Mouse (Mus musculus): ENCODE measurements around the gene Fibcd1. TPM values are rescaled to one million over a fixed set of nuclear protein-coding genes. Genes with fewer than 3 reads are reported as not detected.

Gene Fibcd1
- polyA plus RNA-seq, 1 experiment from 2014 or later: not detected

DNA sequence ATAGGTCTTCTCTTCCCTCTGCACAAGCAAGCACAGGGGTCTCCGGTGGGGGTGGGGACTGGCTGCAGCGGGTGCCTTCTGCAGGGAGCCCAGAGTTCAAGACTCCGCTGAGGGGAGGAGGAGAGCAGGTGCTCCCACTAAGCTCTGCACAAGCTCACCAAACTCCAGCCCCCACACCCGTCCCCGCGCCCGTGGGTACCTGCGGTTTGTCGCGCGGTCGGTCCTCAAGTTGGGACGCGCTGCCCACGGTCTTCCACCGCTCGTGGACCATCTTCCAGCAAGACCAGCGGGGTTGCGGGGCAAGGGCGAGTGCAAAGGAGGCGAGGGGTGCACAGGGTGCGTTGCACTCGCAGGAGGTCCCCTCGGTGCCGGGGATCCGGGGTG lies 301 bp downstream of the Fibcd1 start:
- ATAC-seq (replicated peaks; ENCODE audit: extremely low read depth, insufficient read depth, low FRiP score): no peak
- H3K9ac ChIP-seq (ENCODE audit: low read length): peak overlapping the region; percentile 64
- H3K9me3 ChIP-seq (replicated peaks; ENCODE audit: control insufficient read depth, low read length): no peaks in the 10 kb centered on the region
- H3K4me3 ChIP-seq (ENCODE audit: low read length): peak overlapping the region; percentile 66
- peak overlapping the region; percentile 99 for H3K4me2 ChIP-seq (ENCODE audit: low read depth, low read length)
- H3K27ac ChIP-seq (ENCODE audit: low read length): no peak overlapping the region
- no peaks in the 10 kb centered on the region for H3K36me3 ChIP-seq (ENCODE audit: control insufficient read depth, insufficient read depth)
- peaks cover 12% of the 10 kb centered on the region for H3K4me1 ChIP-seq (ENCODE audit: control insufficient read depth, insufficient read depth, low read length)
- 3% methylated on average over 25 of the region's 26 CpGs for WGBS
- peaks cover 46% of the 10 kb centered on the region for H3K27me3 ChIP-seq (ENCODE audit: control insufficient read depth, insufficient read depth, low read length)

DNA sequence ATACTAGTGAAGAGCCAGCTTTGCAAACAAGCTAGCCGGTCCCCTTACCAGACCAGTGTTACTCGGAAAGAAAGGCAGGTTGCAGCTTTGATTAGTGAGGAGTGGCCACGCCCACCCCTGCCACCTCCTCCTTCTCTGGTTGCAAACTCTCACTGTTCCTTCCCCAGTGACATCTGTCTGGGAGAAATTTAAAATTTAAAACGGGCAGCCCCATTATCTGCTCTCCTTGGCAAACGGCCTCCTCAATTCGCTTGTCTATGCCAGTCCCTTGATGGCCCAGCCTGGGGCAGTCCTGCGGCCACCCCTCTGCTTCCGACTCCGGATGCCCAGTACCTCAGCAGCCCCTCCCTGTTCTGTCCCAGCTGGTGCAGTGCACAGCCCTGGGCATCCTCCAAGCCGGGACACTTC lies 1.1 kb downstream of the Fibcd1 start:
- no peaks in the 10 kb centered on the region for H3K36me3 ChIP-seq (ENCODE audit: control insufficient read depth, insufficient read depth)
- no peak overlapping the region for H3K4me3 ChIP-seq (ENCODE audit: low read length)
- H3K27ac ChIP-seq (ENCODE audit: low read length): no peak overlapping the region
- peaks cover 12% of the 10 kb centered on the region for H3K4me1 ChIP-seq (ENCODE audit: control insufficient read depth, insufficient read depth, low read length)
- H3K9ac ChIP-seq (ENCODE audit: low read length): no peak overlapping the region
- no peak overlapping the region for H3K4me2 ChIP-seq (ENCODE audit: low read depth, low read length)
- no peaks in the 10 kb centered on the region for H3K9me3 ChIP-seq (replicated peaks; ENCODE audit: control insufficient read depth, low read length)
- ATAC-seq (replicated peaks; ENCODE audit: extremely low read depth, insufficient read depth, low FRiP score): no peak
- 5% methylated on average over 10 of the region's 10 CpGs for WGBS
- peaks cover 54% of the 10 kb centered on the region for H3K27me3 ChIP-seq (ENCODE audit: control insufficient read depth, insufficient read depth, low read length)

DNA sequence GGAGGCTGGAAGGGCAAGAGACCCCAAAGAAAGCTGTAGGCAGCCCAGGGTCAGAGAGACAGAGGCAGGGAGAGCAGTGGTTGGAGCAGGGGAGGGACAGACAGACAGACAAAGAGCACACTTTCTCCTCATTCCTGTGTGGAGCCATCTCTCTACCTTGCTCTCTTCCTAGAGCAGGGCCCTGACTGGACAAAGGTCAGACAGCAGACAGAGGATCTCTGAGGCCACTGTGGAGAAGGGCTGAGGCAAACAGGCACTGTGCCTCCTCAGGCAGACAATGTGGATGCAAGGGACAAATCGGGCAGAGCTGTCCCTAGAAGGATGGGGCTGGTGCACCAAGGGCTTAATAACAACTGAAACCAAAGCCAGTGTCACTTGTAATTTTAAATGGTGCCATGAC lies 6.9 kb downstream of the Fibcd1 start:
- Histone ChIP-seq H3K4me1 (ENCODE audit: control insufficient read depth, insufficient read depth, low read length) (no peaks in the 10 kb centered on the region), H3K9me3 (replicated peaks; ENCODE audit: control insufficient read depth, low read length) (no peaks in the 10 kb centered on the region), H3K27me3 (ENCODE audit: control insufficient read depth, insufficient read depth, low read length) (peaks cover 24% of the 10 kb centered on the region), H3K36me3 (ENCODE audit: control insufficient read depth, insufficient read depth) (no peaks in the 10 kb centered on the region), H3K9ac (ENCODE audit: low read length) (no peak overlapping the region), H3K4me2 (ENCODE audit: low read depth, low read length) (no peak overlapping the region), H3K4me3 (ENCODE audit: low read length) (no peak overlapping the region), H3K27ac (ENCODE audit: low read length) (no peak overlapping the region)
- WGBS: 75% methylated on average over 1 of the region's 1 CpGs
- ATAC-seq (replicated peaks; ENCODE audit: extremely low read depth, insufficient read depth, low FRiP score): no peak

DNA sequence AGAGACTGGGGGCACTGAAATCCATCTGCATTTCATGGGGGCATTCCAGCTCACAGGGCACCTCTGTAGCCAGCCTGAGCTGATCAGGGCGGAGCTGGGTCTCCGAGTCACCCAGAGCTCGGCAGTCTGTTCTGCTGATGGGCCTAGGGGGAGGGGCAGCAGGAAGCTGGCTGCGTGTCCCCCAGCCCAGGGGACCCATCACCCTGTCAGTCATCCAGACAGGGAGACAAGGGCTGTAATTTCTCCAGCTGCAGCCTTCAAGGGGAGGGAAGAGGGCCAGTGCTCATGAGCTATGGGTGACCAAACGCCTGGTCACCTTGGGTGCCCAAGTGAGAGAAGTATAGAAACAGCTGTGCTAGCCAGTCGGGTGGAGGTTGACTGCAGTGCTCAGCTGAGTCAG lies 8.8 kb downstream of the Fibcd1 start:
- no peak for ATAC-seq (replicated peaks; ENCODE audit: extremely low read depth, insufficient read depth, low FRiP score)
- Histone ChIP-seq H3K4me2 (ENCODE audit: low read depth, low read length) (no peak overlapping the region), H3K36me3 (ENCODE audit: control insufficient read depth, insufficient read depth) (no peaks in the 10 kb centered on the region), H3K27ac (ENCODE audit: low read length) (no peak overlapping the region), H3K9ac (ENCODE audit: low read length) (no peak overlapping the region), H3K27me3 (ENCODE audit: control insufficient read depth, insufficient read depth, low read length) (peaks cover 18% of the 10 kb centered on the region), H3K4me3 (ENCODE audit: low read length) (no peak overlapping the region), H3K9me3 (replicated peaks; ENCODE audit: control insufficient read depth, low read length) (no peaks in the 10 kb centered on the region), H3K4me1 (ENCODE audit: control insufficient read depth, insufficient read depth, low read length) (no peaks in the 10 kb centered on the region)
- WGBS: 33% methylated on average over 6 of the region's 6 CpGs

DNA sequence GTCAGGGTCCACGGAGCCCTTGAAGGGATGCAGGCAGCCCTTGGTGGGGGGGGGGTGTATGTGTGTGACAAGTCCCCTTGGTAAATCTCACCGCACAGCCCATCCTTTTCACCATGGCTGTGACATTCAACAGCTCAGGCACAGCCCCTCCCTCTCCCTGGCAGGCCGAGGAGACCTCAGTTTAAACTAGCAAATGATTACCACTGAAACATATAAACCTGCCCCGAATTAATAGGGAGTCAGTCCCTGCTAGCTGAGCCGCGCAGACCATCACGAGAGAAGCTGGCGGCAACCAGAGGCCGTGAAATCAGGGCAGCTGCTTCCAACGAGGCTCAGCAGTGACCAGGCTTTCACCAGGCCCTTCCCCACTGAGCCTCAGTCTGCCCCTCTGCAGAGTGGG lies 9.7 kb downstream of the Fibcd1 start:
- WGBS: 68% methylated on average over 10 of the region's 10 CpGs
- Histone ChIP-seq H3K4me1 (ENCODE audit: control insufficient read depth, insufficient read depth, low read length) (no peaks in the 10 kb centered on the region), H3K27ac (ENCODE audit: low read length) (no peak overlapping the region), H3K9me3 (replicated peaks; ENCODE audit: control insufficient read depth, low read length) (no peaks in the 10 kb centered on the region), H3K36me3 (ENCODE audit: control insufficient read depth, insufficient read depth) (no peaks in the 10 kb centered on the region), H3K4me3 (ENCODE audit: low read length) (no peak overlapping the region), H3K27me3 (ENCODE audit: control insufficient read depth, insufficient read depth, low read length) (peaks cover 16% of the 10 kb centered on the region), H3K9ac (ENCODE audit: low read length) (no peak overlapping the region), H3K4me2 (ENCODE audit: low read depth, low read length) (no peak overlapping the region)
- ATAC-seq (replicated peaks; ENCODE audit: extremely low read depth, insufficient read depth, low FRiP score): no peak

DNA sequence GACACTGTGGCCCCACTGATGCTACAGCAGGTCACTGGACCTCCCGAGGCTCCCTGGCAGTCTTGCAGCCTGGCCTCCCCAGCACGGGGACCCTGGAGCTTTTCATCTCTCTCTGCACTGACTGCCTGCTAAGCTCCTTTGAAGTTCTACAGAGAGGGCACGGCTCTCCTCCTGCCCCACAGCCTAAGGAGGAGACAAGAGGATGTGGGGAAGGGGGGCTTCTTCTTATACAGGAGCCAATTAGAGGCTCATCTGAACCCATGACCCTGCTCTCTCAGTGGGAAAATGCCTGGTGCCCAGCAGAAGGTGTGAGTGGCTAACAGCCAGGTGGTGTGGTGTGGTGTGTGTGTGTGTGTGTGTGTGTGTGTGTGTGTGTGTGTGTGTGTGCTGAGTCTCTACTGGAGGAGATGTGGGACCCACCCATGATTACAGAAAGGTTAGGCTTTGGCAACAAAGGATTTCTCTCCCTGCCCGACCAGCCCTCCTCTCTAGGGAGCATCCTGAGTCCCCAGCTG lies 17.4 kb downstream of the Fibcd1 start:
- Histone ChIP-seq H3K9ac (ENCODE audit: low read length) (no peak overlapping the region), H3K27me3 (ENCODE audit: control insufficient read depth, insufficient read depth, low read length) (peaks cover 8% of the 10 kb centered on the region), H3K4me1 (ENCODE audit: control insufficient read depth, insufficient read depth, low read length) (0 out of 2 replicates have a peak, but pooled peaks cover 4% of the 10 kb centered on the region), H3K4me3 (ENCODE audit: low read length) (no peak overlapping the region), H3K4me2 (ENCODE audit: low read depth, low read length) (no peak overlapping the region), H3K36me3 (ENCODE audit: control insufficient read depth, insufficient read depth) (no peaks in the 10 kb centered on the region), H3K27ac (ENCODE audit: low read length) (no peak overlapping the region), H3K9me3 (replicated peaks; ENCODE audit: control insufficient read depth, low read length) (no peaks in the 10 kb centered on the region)
- whole genome bisulfite sequencing: 22% methylated on average over 4 of the region's 4 CpGs
- ATAC-seq (replicated peaks; ENCODE audit: extremely low read depth, insufficient read depth, low FRiP score): no peak

DNA sequence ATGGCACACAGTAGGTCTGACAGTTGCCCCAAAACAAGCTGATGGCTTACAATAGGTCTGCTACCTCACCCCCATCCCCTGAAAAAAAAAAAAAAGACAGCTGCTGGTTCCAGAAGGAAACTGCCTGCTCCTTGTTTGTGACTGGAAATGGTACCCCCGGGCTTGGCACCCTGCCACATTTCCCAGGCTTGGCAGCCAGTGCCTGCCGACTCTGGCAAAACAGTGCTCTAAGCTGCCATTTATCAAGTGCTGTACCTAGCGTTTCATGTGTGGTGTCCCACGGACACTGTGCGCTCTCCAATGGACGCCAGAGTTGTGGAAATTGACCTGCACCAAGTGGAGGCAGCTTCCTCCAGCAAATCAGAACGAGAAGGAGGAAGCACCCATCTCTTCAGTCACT lies 17.9 kb downstream of the Fibcd1 start:
- no peak overlapping the region for H3K4me3 ChIP-seq (ENCODE audit: low read length)
- H3K9me3 ChIP-seq (replicated peaks; ENCODE audit: control insufficient read depth, low read length): no peaks in the 10 kb centered on the region
- no peak for ATAC-seq (replicated peaks; ENCODE audit: extremely low read depth, insufficient read depth, low FRiP score)
- H3K4me2 ChIP-seq (ENCODE audit: low read depth, low read length): no peak overlapping the region
- WGBS: 25% methylated on average over 7 of the region's 7 CpGs
- no peaks in the 10 kb centered on the region for H3K36me3 ChIP-seq (ENCODE audit: control insufficient read depth, insufficient read depth)
- peaks cover 13% of the 10 kb centered on the region for H3K27me3 ChIP-seq (ENCODE audit: control insufficient read depth, insufficient read depth, low read length)
- peaks cover 7% of the 10 kb centered on the region for H3K4me1 ChIP-seq (ENCODE audit: control insufficient read depth, insufficient read depth, low read length)
- H3K27ac ChIP-seq (ENCODE audit: low read length): no peak overlapping the region
- H3K9ac ChIP-seq (ENCODE audit: low read length): no peak overlapping the region

DNA sequence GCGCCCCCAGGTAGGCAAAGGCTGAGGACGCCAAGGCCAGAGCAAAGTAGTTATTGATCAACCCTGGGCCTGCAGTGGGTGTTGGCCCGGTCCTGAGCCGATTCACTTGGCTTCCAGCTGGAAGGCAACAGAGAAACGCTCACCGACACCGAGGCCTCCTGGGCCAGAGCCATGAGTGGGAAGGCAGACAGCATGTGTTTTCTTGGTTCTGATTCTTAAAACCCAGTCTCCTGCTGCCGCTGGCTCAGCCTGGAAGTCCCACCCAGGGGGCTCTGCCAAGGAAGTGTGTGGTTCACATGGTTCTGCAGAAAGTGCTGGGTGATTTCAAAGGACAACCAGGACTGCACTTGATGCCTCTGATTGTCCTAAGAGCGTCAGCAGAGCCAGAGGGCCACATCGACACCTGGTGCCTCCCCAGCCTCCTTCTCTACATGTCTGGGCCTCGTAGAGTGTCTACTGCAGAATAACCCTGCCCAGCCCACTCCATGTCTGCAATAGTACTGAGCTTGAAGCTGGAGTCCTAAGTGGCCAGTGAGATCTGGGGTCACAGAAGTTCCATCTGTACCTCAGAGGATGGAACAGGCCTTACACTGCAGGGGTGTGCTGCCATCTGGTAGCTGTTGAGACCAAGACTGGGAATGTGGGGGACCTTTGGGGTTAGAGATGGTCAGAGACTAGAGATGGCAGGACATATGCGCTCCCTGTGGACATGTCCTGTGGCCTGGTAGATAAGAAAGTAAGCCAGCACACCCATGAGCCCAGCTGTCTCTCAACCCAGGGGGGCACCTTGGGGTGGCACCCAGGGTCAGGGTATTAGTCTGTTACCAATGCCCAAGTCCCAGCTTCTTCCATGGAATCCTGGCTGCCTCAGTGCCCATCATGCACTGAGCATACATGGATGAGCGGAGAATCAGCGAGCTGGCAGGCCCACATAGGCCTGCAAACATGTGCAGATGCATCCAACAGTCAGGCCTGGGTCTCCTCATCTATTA lies 19.4 kb downstream of the Fibcd1 start:
- no peak for ATAC-seq (replicated peaks; ENCODE audit: extremely low read depth, insufficient read depth, low FRiP score)
- WGBS: 82% methylated on average over 14 of the region's 14 CpGs
- H3K4me3 ChIP-seq (ENCODE audit: low read length): no peak overlapping the region
- peaks cover 11% of the 10 kb centered on the region for H3K4me1 ChIP-seq (ENCODE audit: control insufficient read depth, insufficient read depth, low read length)
- H3K9ac ChIP-seq (ENCODE audit: low read length): no peak overlapping the region
- H3K36me3 ChIP-seq (ENCODE audit: control insufficient read depth, insufficient read depth): no peaks in the 10 kb centered on the region
- no peak overlapping the region for H3K4me2 ChIP-seq (ENCODE audit: low read depth, low read length)
- no peak overlapping the region for H3K27ac ChIP-seq (ENCODE audit: low read length)
- H3K27me3 ChIP-seq (ENCODE audit: control insufficient read depth, insufficient read depth, low read length): peaks cover 20% of the 10 kb centered on the region
- no peaks in the 10 kb centered on the region for H3K9me3 ChIP-seq (replicated peaks; ENCODE audit: control insufficient read depth, low read length)

DNA sequence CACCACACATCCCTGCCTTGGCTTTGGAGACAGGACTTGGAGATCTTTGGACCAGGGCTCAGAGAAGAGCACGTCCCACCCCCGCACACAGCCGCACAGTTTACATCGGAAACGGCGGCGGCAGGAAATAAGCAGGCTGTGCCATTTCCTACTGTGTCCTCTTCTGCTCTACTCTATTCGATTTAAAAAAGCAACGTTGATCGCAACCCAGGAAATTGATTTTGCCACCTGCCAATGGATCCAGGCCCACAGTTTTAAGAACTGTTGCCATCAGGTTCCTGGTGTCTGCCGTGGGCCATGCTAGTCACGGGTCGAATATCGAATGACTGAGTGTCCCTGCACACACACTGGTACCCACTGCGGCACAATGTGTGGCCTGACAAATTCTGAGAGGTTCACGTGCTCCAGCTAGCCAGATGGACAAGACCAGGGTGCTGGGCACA lies 20.3 kb downstream of the Fibcd1 start:
- peaks cover 11% of the 10 kb centered on the region for H3K4me1 ChIP-seq (ENCODE audit: control insufficient read depth, insufficient read depth, low read length)

More for the DNA sequence above, 20.3 kb downstream of the Fibcd1 start:
- WGBS: 68% methylated on average over 16 of the region's 16 CpGs
- H3K9ac ChIP-seq (ENCODE audit: low read length): no peak overlapping the region
- H3K36me3 ChIP-seq (ENCODE audit: control insufficient read depth, insufficient read depth): no peaks in the 10 kb centered on the region
- no peak overlapping the region for H3K27ac ChIP-seq (ENCODE audit: low read length)
- ATAC-seq (replicated peaks; ENCODE audit: extremely low read depth, insufficient read depth, low FRiP score): no peak
- no peak overlapping the region for H3K4me2 ChIP-seq (ENCODE audit: low read depth, low read length)
- peaks cover 20% of the 10 kb centered on the region for H3K27me3 ChIP-seq (ENCODE audit: control insufficient read depth, insufficient read depth, low read length)
- no peaks in the 10 kb centered on the region for H3K9me3 ChIP-seq (replicated peaks; ENCODE audit: control insufficient read depth, low read length)
- H3K4me3 ChIP-seq (ENCODE audit: low read length): no peak overlapping the region
